Mouse (Mus musculus): Measurements from ENCODE around the gene Rasd1. TPM values are rescaled to one million over a fixed set of nuclear protein-coding genes. Genes with fewer than 3 reads are reported as not detected.

The Rasd1 gene
- polyA plus RNA-seq (2016; fragmentation: Nextera tagmentation; extraction: Ambion mirVana), result 1.7 TPM in 2 replicates

- Histone ChIP-seq H3K27ac (replicated peaks) (peak within 1 kb of the TSS; percentile 67), H3K4me1 (peaks cover 38% of the 10 kb centered on the region), H3K36me3 (peaks cover 27% of the 10 kb centered on the region), H3K27me3 (ENCODE audit: low read depth, poor library complexity, severe bottlenecking) (peaks cover 45% of the 10 kb centered on the region), H3K9me3 (replicated peaks) (no peaks in the 10 kb centered on the region), H3K4me3 (peak within 1 kb of the TSS; percentile 62)
- under 1% methylated on average over 28 of the region's 28 CpGs for WGBS
- DNase-seq (ENCODE audit: low spot score), result peak; percentile 68
These were observed at the start of gene Rasd1 for GRCm38 (mm10) chr11:59964818-59965217. Rasd1 (minus strand) TSS chr11:59964944.

- 91% methylated on average over 3 of the region's 3 CpGs for WGBS
- no peak overlapping the region for H3K27ac ChIP-seq (replicated peaks)
- no peak overlapping the region for H3K4me3 ChIP-seq
- no peaks in the 10 kb centered on the region for H3K27me3 ChIP-seq (ENCODE audit: low read depth, poor library complexity, severe bottlenecking)
- no peaks in the 10 kb centered on the region for H3K36me3 ChIP-seq
- no peaks in the 10 kb centered on the region for H3K9me3 ChIP-seq (replicated peaks)
- no peak for DNase-seq (ENCODE audit: low spot score)
- H3K4me1 ChIP-seq, result peaks cover 16% of the 10 kb centered on the region
These were observed 46.8 kb upstream of the Rasd1 start for GRCm38 (mm10) chr11:60011516-60011915.

- H3K27ac ChIP-seq (replicated peaks), result no peak overlapping the region
- no peaks in the 10 kb centered on the region for H3K36me3 ChIP-seq
- H3K4me1 ChIP-seq, result peaks cover 16% of the 10 kb centered on the region
- H3K9me3 ChIP-seq (replicated peaks), result no peaks in the 10 kb centered on the region
- H3K4me3 ChIP-seq, result no peak overlapping the region
- WGBS, result 77% methylated on average over 3 of the region's 3 CpGs
- no peak for DNase-seq (ENCODE audit: low spot score)
- H3K27me3 ChIP-seq (ENCODE audit: low read depth, poor library complexity, severe bottlenecking), result no peaks in the 10 kb centered on the region
These were observed 44.7 kb upstream of the Rasd1 start for GRCm38 (mm10) chr11:60009451-60009850.

GRCm38 (mm10) chr11:60005866-60006265 is 41.1 kb upstream of the Rasd1 start:
- Histone ChIP-seq H3K27me3 (ENCODE audit: low read depth, poor library complexity, severe bottlenecking) (no peaks in the 10 kb centered on the region), H3K36me3 (no peaks in the 10 kb centered on the region), H3K4me1 (peaks cover 16% of the 10 kb centered on the region), H3K27ac (replicated peaks) (no peak overlapping the region), H3K4me3 (no peak overlapping the region), H3K9me3 (replicated peaks) (no peaks in the 10 kb centered on the region)
- 83% methylated on average over 3 of the region's 3 CpGs for WGBS
- DNase-seq (ENCODE audit: low spot score), result no peak

- no peaks in the 10 kb centered on the region for H3K36me3 ChIP-seq
These were observed 40.0 kb upstream of the Rasd1 start for GRCm38 (mm10) chr11:60004716-60005115.

GRCm38 (mm10) chr11:60003811-60004210 is 39.1 kb upstream of the Rasd1 start:
- no peak for DNase-seq (ENCODE audit: low spot score)
- Histone ChIP-seq H3K27ac (replicated peaks) (no peak overlapping the region), H3K36me3 (no peaks in the 10 kb centered on the region), H3K9me3 (replicated peaks) (no peaks in the 10 kb centered on the region), H3K4me3 (no peak overlapping the region), H3K27me3 (ENCODE audit: low read depth, poor library complexity, severe bottlenecking) (no peaks in the 10 kb centered on the region), H3K4me1 (peaks cover 2% of the 10 kb centered on the region)
- 82% methylated on average over 8 of the region's 8 CpGs for WGBS

More at GRCm38 (mm10) chr11:60004716-60005115, 40.0 kb upstream of the Rasd1 start:
- peaks cover 10% of the 10 kb centered on the region for H3K4me1 ChIP-seq
- no peaks in the 10 kb centered on the region for H3K9me3 ChIP-seq (replicated peaks)
- WGBS, result 77% methylated on average over 6 of the region's 6 CpGs
- H3K4me3 ChIP-seq, result no peak overlapping the region
- no peak overlapping the region for H3K27ac ChIP-seq (replicated peaks)
- no peaks in the 10 kb centered on the region for H3K27me3 ChIP-seq (ENCODE audit: low read depth, poor library complexity, severe bottlenecking)
- no peak for DNase-seq (ENCODE audit: low spot score)

- no peak for DNase-seq (ENCODE audit: low spot score)
- H3K4me1 ChIP-seq, result no peaks in the 10 kb centered on the region
- H3K27ac ChIP-seq (replicated peaks), result no peak overlapping the region
- H3K27me3 ChIP-seq (ENCODE audit: low read depth, poor library complexity, severe bottlenecking), result no peaks in the 10 kb centered on the region
- no peak overlapping the region for H3K4me3 ChIP-seq
- H3K36me3 ChIP-seq, result no peaks in the 10 kb centered on the region
- H3K9me3 ChIP-seq (replicated peaks), result no peaks in the 10 kb centered on the region
- 90% methylated on average over 5 of the region's 5 CpGs for WGBS
These were observed 36.7 kb upstream of the Rasd1 start for GRCm38 (mm10) chr11:60001231-60001980.

- no peak overlapping the region for H3K4me3 ChIP-seq
- WGBS, result 90% methylated on average over 9 of the region's 9 CpGs
- no peak for DNase-seq (ENCODE audit: low spot score)
- H3K9me3 ChIP-seq (replicated peaks), result no peaks in the 10 kb centered on the region
- no peaks in the 10 kb centered on the region for H3K27me3 ChIP-seq (ENCODE audit: low read depth, poor library complexity, severe bottlenecking)
- H3K36me3 ChIP-seq, result no peaks in the 10 kb centered on the region
- no peak overlapping the region for H3K27ac ChIP-seq (replicated peaks)
- H3K4me1 ChIP-seq, result no peaks in the 10 kb centered on the region
These were observed 29.6 kb upstream of the Rasd1 start for GRCm38 (mm10) chr11:59994318-59994717.

- no peaks in the 10 kb centered on the region for H3K4me1 ChIP-seq
- WGBS, result 83% methylated on average over 8 of the region's 8 CpGs
- no peak overlapping the region for H3K27ac ChIP-seq (replicated peaks)
- H3K27me3 ChIP-seq (ENCODE audit: low read depth, poor library complexity, severe bottlenecking), result no peaks in the 10 kb centered on the region
- H3K9me3 ChIP-seq (replicated peaks), result no peaks in the 10 kb centered on the region
- no peak for DNase-seq (ENCODE audit: low spot score)
- H3K36me3 ChIP-seq, result no peaks in the 10 kb centered on the region
- no peak overlapping the region for H3K4me3 ChIP-seq
These were observed 26.6 kb upstream of the Rasd1 start for GRCm38 (mm10) chr11:59991365-59991764.

GRCm38 (mm10) chr11:59989406-59989805 is 24.7 kb upstream of the Rasd1 start:
- no peak overlapping the region for H3K4me3 ChIP-seq
- H3K27ac ChIP-seq (replicated peaks), result no peak overlapping the region
- no peak for DNase-seq (ENCODE audit: low spot score)
- H3K4me1 ChIP-seq, result no peaks in the 10 kb centered on the region
- no peaks in the 10 kb centered on the region for H3K36me3 ChIP-seq
- H3K27me3 ChIP-seq (ENCODE audit: low read depth, poor library complexity, severe bottlenecking), result no peaks in the 10 kb centered on the region
- 80% methylated on average over 1 of the region's 1 CpGs for WGBS
- H3K9me3 ChIP-seq (replicated peaks), result no peaks in the 10 kb centered on the region

- Histone ChIP-seq H3K4me3 (no peak overlapping the region), H3K4me1 (peaks cover 15% of the 10 kb centered on the region), H3K9me3 (replicated peaks) (no peaks in the 10 kb centered on the region), H3K27me3 (ENCODE audit: low read depth, poor library complexity, severe bottlenecking) (peaks cover 38% of the 10 kb centered on the region), H3K36me3 (no peaks in the 10 kb centered on the region), H3K27ac (replicated peaks) (no peak overlapping the region)
- WGBS, result 84% methylated on average over 5 of the region's 5 CpGs
- DNase-seq (ENCODE audit: low spot score), result no peak
These were observed 13.1 kb upstream of the Rasd1 start for GRCm38 (mm10) chr11:59977831-59978230.

- peaks cover 39% of the 10 kb centered on the region for H3K27me3 ChIP-seq (ENCODE audit: low read depth, poor library complexity, severe bottlenecking)
- no peak for DNase-seq (ENCODE audit: low spot score)
- no peak overlapping the region for H3K4me3 ChIP-seq
- H3K36me3 ChIP-seq, result no peaks in the 10 kb centered on the region
- H3K27ac ChIP-seq (replicated peaks), result 0 out of 2 replicates have a peak overlapping the region, but pooled peaks have one; percentile 46
- H3K9me3 ChIP-seq (replicated peaks), result no peaks in the 10 kb centered on the region
- 25% methylated on average over 10 of the region's 10 CpGs for WGBS
- H3K4me1 ChIP-seq, result peaks cover 21% of the 10 kb centered on the region
These were observed 10.5 kb upstream of the Rasd1 start for GRCm38 (mm10) chr11:59975241-59975640.

GRCm38 (mm10) chr11:59973389-59973788 is 8.6 kb upstream of the Rasd1 start:
- peaks cover 21% of the 10 kb centered on the region for H3K4me1 ChIP-seq
- H3K27me3 ChIP-seq (ENCODE audit: low read depth, poor library complexity, severe bottlenecking), result peaks cover 39% of the 10 kb centered on the region; the same call in 1 of the 2 replicates
- H3K27ac ChIP-seq (replicated peaks), result no peak overlapping the region
- no peak overlapping the region for H3K4me3 ChIP-seq
- no peaks in the 10 kb centered on the region for H3K9me3 ChIP-seq (replicated peaks)
- 89% methylated on average over 5 of the region's 5 CpGs for WGBS
- no peaks in the 10 kb centered on the region for H3K36me3 ChIP-seq
- no peak for DNase-seq (ENCODE audit: low spot score)

All from midbrain, embryonic 10.5 days (tissue).